Mouse (Mus musculus) cortical plate, adult 2 months (tissue): ENCODE measurements around the gene Crybb2.

Experiments used
- CTCF ChIP-seq: fragments of 200-500 bp; IDR thresholded peaks from 2 replicates; pipeline ENCODE4 v1.5.1; 2011; ENCODE audit warnings: mild to moderate bottlenecking, control low read depth, low read length; ENCODE audit not compliant: insufficient read depth; ENCODE audit errors: extremely low read depth
- POLR2A ChIP-seq: fragments of 200-500 bp; IDR thresholded peaks from 2 replicates; pipeline ENCODE4 v1.6.1; 2011; ENCODE audit warnings: mild to moderate bottlenecking, low read length, control low read depth; ENCODE audit not compliant: insufficient read depth; ENCODE audit errors: extremely low read depth

DNA sequence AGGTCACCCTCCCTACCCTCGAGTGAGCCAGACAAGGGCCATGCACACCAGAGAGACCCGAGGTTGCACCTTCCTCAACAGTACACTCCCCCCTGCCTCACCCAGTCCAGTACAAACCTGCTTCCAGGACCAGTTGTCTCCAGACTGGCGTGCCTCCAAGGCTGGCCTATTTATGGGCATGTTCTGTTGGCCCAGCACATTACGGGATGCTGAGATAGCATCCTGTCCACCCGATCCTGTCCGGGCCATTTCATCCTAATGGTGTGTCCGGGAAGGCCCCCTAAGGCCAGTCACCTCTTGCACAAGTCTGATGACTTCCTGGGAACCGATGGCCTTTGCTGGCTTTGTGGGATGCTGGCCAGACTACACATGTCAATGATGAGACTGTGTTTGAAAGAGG lies 11.5 kb upstream of the Crybb2 start, which contains the start of gene Crybb3:
- no peak for TF ChIP-seq CTCF
- TF ChIP-seq POLR2A: no peak
